Mouse (Mus musculus) induced T-regulatory cell, adult 2 months (primary cell): Measurements from ENCODE around the gene Olfr1215.
"Not testable (repeated sequence)": the region's sequence is repeated elsewhere in the genome, so short reads cannot be mapped to it uniquely, and the experiment has no call there.

Experiments
- DNase-seq: peaks from one replicate; pipeline ENCODE4 v3.0.0-alpha.2; 2012; ENCODE audit warnings: low read depth

The Olfr1215 gene

DNA sequence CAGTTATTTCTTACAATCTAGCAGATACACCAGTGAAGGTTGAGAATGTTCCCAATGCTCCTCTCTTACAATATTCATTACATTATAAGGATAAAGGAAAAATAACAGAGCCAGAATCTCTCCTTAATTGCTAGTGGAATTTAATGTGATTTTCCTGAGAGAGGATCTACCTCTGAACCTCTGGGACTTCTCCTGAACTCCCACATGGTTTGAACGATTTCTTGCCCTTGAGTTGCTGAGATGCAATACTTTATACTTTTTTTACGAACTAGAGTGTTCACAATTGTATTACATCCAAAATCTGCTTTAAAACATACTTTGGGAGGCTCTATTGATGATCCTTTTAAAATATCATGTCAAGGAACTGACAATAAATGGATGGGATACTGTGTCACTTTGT lies at the start of gene Olfr1215:
Olfr1215 (minus strand) TSS at position 101 of the 400 bp plus-strand sequence.
- DNase-seq: no peak

DNA sequence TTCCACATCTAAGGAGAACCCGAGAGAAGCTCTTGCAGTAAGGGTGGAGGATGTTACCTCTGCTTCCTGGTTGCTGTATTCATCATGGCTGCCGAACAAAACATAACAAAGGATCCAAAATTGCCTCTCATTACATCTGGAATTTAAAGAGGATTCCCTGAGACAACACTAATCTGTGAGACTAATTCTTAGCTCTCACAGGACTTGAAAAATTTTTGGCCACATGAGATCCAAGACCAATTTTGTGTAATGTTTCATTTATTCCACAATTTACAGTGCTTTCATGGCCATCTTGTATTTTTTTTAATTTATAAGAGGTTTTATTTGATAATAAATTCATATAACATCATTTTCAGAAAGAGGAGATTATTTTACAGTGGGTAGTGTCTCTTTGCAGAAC lies 25.2 kb upstream of the Olfr1215 start, which contains the start of gene Olfr1217:
Olfr1217 (minus strand) TSS at position 101 of the 400 bp plus-strand sequence.
- DNase-seq: no peak

DNA sequence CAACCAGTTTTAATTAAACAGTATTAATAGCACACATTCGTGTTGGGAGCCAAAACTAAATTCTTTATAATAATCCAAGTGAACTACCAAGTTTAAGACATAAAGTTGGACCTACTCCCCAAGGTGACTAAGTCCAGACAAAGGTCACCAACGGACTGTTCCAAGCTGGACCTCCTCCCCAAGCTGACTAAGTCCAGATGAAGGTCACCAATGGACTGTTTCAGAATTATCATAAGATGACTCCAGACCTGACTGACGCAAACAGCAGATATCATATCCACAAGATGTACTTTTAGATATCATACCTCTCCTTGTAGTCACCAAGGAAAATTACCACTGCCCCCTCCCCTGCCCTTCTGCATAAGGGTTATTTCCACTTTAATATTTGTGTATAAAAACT lies 14.7 kb upstream of the Olfr1215 start:
- not testable (repeated sequence) for DNase-seq

DNA sequence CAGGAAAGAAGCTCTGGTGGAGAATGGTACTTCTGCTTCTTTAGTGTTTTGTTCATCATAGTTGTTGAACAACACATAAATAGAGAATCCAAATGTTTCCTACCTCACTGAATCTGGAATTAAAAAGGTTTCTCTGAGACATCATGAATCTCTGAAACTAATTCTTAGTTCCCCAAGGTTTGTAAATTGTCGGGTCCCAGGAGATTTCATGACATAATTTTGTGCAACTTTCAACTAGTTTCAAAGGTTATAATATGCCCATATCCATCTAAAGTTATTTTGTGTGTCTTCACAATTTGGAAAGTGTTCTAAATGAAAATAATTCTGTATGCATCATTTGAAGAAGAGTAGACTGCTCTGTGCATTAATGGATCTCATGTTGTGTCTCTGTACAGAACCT lies 11.5 kb upstream of the Olfr1215 start, which contains the start of gene Olfr1216:
Olfr1216 (minus strand) TSS at position 101 of the 400 bp plus-strand sequence.
- DNase-seq: no peak

DNA sequence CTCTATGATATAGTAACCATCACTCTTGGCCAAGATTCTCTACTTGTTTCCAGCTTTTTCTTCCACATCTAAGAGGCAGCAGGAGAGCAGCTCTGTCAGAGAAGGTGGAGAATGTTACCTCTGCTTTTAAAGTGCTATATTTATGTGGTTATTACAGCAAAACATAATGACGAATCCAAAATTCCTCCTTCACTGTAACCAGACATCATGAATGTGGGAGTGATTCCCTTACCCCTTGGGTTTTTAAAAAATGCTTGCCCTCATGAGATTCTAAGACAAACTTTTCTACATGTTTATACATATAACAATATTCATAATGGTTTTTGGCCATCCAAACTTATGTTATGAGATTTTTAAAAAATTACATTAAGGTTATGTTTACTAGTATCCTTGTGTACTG lies 14.2 kb downstream of the Olfr1215 start, which contains the start of gene Olfr1214:
Olfr1214 (minus strand) TSS at position 101 of the 400 bp plus-strand sequence.
- DNase-seq: no peak

DNA sequence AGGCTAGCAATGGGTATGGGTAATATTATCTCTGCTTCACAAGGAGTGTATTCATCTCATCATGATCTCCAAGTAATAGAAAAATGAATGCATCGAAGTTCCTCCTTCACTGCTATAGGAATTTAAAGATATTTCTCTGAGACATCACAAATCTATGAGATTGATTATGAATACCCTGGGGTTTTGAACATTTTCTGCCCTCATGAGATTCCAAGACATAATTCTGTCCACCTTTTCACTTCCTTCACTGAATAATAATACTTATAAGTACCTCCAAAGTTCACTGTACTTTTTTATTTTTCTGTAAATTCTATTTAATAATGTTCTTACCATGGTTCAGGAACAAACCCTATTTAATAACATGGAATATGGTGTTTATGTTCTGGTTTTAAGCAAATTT lies 26.6 kb downstream of the Olfr1215 start, which contains the start of gene Gm13762:
Gm13762 (minus strand) TSS at position 101 of the 400 bp plus-strand sequence.
- DNase-seq: no peak

DNA sequence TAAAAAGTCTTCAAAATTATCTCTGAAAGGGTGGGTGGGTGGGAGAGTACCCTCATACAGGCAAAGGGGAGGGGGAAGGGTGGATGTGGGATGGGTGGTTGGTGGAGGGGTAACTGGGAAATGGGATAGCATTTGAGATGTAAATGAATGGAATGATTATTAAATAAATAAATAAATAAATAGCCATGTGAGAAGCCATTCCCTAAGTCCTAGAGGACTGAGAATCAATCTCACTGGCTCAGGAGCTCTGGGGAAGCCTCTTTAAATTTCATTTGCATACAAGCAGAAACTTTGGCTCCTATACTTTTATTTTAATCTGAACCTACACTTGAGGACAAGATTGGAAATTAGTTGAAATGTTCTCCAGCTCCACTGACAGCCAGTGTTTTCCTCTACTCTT lies 53.1 kb downstream of the Olfr1215 start, which contains the start of gene Olfr1212:
Olfr1212 (plus strand) TSS at position 301 of the 400 bp plus-strand sequence.
- DNase-seq: no peak
